Mouse (Mus musculus) ovary, postnatal 36 days (tissue): ENCODE results near the gene Pcid2.
"Not testable (repeated sequence)": the region's sequence is repeated elsewhere in the genome, so short reads cannot be mapped to it uniquely, and the experiment has no call there.

ENCODE experiments used
- DNase-seq: peaks from one replicate; pipeline ENCODE4 v3.0.0; 2022; ENCODE audit warnings: low spot score, mixed read lengths

Pcid2 gene

DNA sequence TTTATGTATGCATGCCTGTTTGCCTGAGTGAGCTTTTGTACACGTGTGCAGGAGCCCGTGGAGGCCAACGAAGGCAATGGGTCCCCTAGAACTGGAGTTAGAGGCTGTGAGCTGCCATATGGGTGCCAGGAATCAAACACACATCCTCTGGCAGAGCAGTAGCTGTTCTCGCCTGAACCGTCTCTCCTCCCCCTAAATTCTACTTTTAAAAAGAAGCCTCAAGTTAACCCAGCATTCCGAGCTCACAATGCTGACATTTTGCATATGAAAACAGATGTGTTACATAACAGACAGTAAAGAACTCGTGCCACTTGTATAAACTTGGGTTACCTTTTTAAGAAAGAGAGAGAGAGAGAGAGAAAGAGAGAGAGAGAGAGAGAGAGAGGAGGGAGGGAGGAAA lies 27.7 kb downstream of the Pcid2 start:
- DNase-seq, result no peak

- not testable (repeated sequence) for DNase-seq
These were observed 29.7 kb downstream of the Pcid2 start for GRCm38 (mm10) chr8:13075579-13075978.

- DNase-seq, result no peak
These were observed 30.2 kb downstream of the Pcid2 start for GRCm38 (mm10) chr8:13075044-13075443.

DNA sequence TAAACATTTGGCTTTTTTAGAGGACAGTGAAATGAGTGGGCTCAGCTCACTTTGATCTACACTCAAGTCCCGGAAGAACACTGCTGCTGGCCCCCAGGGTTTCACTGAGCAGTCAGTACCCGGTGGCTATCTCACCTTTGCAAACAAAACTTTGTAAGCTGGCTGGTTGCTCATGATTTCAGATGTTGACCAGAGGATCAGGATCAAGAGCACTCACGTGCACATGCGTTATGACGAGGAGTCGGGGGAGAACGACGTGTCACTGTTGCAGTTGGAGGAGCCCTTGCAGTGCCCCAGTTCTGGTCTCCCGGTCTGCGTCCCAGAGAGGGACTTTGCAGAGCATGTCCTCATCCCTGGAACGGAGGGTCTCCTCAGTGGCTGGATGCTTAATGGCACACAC lies 32.0 kb downstream of the Pcid2 start:
- DNase-seq, result no peak

DNA sequence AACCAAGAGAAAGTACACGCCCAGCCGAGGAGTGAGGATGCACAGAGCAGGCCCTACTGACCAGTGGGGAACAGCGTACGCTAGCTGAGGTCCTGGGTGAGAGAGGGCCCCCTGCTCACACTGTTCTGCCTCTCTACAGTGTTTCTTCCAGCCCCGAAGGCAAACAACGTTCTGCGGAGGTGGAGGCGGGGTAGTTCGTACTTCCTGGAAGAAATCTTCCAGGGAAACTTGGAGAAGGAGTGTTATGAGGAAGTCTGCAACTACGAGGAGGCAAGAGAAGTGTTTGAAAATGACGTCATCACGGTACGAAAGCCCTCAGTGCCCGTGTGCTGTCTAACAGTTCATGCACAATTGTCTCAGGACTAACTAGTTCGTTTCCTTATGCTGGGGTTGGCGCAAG lies 42.1 kb downstream of the Pcid2 start:
- DNase-seq, result no peak

- no peak for DNase-seq
These were observed 44.7 kb downstream of the Pcid2 start, which contains the start of gene Proz for GRCm38 (mm10) chr8:13060441-13061150. Gene Proz (plus strand): TSS chr8:13060914.

DNA sequence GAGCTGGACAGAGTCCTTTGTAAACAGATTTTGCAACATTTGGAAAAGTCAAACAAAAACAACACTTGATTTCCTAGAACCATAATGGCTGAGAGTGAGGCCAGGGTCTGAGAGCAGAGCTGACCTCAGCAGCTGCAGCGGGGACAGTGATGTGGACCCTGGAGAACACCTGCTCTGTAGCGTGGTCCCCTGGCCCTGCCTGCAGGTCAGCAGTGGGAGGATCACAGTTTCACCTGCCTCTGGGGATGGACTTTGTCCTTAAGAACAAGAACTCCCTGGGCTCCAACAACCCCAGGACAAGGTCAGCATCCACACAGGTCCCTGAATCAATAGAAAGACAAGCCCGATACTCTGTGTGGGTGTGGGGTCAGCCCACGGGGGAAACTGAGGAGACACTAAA lies 47.9 kb downstream of the Pcid2 start:
- DNase-seq, result no peak

DNA sequence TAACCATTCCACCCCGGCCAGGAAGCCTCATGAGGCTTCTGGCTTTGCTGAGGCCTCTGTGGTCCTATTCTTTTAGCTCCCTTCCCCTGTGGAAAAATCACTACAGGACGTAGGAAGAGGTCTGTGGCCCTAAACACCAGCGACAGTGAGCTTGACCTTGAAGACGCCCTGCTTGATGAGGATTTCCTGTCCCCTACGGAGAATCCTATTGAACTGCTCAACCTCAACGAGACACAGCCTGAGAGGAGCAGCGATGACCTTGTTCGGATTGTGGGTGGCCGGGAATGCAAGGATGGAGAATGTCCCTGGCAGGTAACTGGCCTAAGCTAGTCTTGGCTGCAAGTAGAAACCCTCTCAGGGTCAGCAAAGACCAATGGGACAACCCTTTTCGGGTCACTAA lies 54.7 kb downstream of the Pcid2 start:
- DNase-seq, result no peak

- no peak for DNase-seq
These were observed 57.6 kb downstream of the Pcid2 start for GRCm38 (mm10) chr8:13047652-13048051.

GRCm38 (mm10) chr8:13041459-13041858 lies 63.8 kb downstream of the Pcid2 start:
- DNase-seq, result no peak

DNA sequence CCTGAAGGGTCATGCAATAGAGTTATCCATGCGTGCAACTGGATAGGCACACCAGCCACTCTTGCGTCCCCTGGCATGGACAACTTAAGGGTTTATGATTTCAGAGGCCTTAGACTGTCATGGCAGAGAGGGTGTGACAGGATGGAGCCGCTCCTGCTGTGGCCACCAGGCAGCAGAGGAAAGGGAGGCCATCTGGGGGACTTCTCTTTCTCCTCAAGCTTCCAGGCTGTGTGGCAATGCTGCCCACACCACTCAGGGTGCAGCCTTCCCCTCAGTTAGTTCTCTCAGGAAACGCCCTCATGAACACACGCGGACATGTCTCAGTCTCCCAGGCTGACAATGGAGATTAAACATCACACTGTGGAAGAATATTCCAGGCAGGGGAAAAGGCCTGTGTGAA lies 66.2 kb downstream of the Pcid2 start:
- DNase-seq, result no peak

DNA sequence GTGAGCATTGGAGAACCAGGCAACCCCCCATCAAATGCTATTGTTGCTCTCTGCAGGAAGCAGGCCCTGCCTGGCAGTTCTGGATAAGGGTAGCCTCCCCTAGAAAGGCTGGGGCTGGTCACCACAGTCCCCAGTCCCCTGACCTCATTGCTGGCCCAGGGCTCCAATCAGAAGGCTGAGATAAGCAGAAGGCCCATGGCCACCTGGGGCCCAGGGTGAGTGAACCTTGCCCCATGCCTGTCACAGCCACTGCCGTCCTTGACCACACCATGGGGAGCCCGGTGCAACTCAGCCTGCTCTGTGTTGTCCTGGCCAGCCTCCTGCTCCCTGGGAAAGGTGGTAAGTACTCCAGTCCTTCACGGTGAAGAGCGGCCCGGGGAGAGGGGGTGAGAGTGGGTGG lies 67.7 kb downstream of the Pcid2 start:
- DNase-seq, result no peak

DNA sequence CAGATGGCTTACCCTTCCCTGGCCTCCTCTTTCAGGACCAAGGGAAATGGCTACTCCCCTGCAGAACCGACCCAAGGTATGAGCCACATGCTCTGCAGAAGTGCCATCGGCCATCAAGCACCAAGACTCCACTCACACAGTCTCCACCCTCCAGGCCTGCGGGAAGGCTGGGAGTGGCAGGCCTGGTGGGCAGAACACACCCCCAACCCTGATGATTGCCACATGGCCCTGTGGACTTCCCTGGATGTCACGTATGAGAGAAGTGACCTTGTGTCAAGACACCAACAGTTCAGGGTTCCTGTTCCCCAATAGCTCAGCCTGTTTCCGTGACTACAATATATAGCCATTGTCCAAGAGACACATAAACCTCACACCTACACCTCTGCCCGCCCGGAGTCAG lies 68.2 kb downstream of the Pcid2 start, which contains the start of gene F10:
TSS of gene F10 (plus strand) at position 294 of the 400 bp plus-strand sequence.
- DNase-seq, result no peak

GRCm38 (mm10) chr8:13036346-13036812 lies 68.9 kb downstream of the Pcid2 start:
- DNase-seq, result no peak

- DNase-seq, result no peak
These were observed 76.8 kb downstream of the Pcid2 start for GRCm38 (mm10) chr8:13028482-13028881.

GRCm38 (mm10) chr8:13027615-13028014 lies 77.6 kb downstream of the Pcid2 start:
- no peak for DNase-seq
